Mouse (Mus musculus) left cerebral cortex, postnatal 10 days (tissue): ENCODE measurements around the gene Spdye4c. TPM values are rescaled to one million over a fixed set of nuclear protein-coding genes. Genes with fewer than 3 reads are reported as not detected.

ENCODE experiments used
- DNase-seq, 2 experiments: peaks; one replicate each; pipeline ENCODE4 v3.0.0; 2021 to 2022; ENCODE audit warnings: low spot score in 2 of 2, mixed read lengths in 1 of 2; ENCODE audit errors: extremely low spot score in 1 of 2
- intact Hi-C: fragments of 180-260 bp; cut with DNase I; formaldehyde crosslinking; loops from one replicate; pipeline ENCODE4 v1.15.1; 2025
- total RNA-seq, 2 experiments: library from RNA; stranded (reverse); gene quantifications; 2 replicates each; pipeline ENCODE4 v1.2.3; 2021

Gene Spdye4c
- total RNA-seq, 2 experiments from 2014 or later, result not detected

GRCm38 (mm10) chr2:128582881-128583280, 8.1 kb upstream of the Spdye4c start:
- DNase-seq, result no peak
- intact Hi-C loops, result no loop called here

GRCm38 (mm10) chr2:128592301-128592700, 1.3 kb downstream of the Spdye4c start:
- intact Hi-C loops, result no loop called here
- no peak for DNase-seq

DNA sequence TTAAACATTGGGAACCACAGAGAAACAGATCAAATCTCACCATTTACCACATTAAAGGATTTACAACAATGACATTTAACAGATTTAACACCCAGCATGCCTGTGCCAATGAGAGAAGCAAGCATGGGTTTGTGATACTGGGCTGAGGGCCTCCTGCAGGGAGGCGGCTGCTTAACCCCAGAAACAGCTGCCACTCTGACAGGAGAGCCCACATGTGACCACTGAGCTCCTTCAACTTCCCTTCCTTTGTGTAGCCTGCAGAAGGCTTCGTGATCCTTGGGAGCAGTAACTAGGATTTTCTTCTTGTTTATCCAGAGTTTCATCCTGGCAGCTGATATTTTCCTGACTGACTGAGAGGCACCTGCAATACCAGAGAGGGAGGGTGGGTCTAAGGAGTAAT, 10.5 kb downstream of the Spdye4c start:
- intact Hi-C loops, result no loop called here
- no peak for DNase-seq

GRCm38 (mm10) chr2:128609286-128609685, 18.3 kb downstream of the Spdye4c start:
- intact Hi-C loops, result no loop called here

DNA sequence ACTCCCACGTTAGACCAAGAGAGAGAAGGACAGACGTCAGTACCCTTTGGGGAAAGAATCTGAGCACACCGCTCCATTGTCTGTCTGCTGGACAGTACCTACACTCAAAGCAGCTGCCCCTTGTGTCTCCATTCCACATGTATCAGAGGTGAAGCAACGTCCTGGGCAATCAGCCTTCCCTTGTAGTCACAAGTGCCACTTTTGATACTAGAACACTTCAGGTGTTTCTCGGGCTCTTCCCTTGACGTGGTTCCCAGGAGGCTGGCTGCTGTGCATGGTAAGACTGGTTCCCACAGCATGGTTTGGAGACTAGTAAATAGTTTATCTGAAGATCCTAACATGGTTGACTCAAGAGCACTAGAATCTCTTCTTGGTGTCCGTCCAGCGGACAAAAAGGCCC, 20.2 kb downstream of the Spdye4c start:
- intact Hi-C loops, result no loop called here
- no peak for DNase-seq

More at GRCm38 (mm10) chr2:128609286-128609685, 18.3 kb downstream of the Spdye4c start:
- no peak for DNase-seq

DNA sequence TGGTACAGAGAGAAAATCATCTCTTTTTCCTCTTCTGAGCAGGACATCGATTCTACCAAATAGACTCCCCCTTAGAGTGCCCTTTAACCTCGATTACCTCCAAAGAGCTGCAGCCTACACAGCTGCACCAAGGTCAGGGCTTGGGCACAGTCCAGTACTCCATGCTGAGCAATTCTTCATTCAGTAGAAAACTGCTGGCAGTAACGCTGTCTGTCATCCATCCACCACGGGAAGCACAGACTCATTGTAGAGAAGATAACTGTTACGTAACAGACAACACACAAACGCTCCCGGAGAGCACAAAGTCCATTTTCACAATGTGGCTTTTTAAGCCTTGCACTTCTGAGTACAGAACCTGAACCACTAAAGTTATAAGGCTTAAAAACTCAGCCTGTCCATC, 21.3 kb downstream of the Spdye4c start:
- intact Hi-C loops, result no loop called here
- DNase-seq, result no peak

- DNase-seq, result no peak
- intact Hi-C loops, result no loop called here
These were observed 22.4 kb downstream of the Spdye4c start for GRCm38 (mm10) chr2:128613365-128613764.

DNA sequence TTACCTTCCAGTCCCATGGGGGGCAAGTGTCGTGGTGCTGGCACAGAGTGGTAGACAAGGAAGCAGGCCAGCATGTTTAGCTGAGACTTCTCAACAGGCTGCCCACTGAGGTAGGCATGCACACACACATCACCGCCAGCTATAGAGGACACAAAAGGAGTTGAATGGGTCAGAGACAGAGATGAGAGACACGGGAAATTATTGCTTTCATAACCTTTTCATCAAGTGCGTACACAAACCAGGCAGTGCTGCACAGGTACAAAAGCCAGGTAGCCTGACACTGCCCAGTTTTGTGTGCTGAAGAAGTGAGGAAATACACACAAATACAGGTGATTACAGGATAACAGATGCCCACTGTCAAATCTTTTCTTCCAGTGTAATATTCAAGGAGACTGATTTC, 24.4 kb downstream of the Spdye4c start:
- intact Hi-C loops, result no loop called here
- DNase-seq, result no peak

GRCm38 (mm10) chr2:128620578-128620977, 29.6 kb downstream of the Spdye4c start:
- DNase-seq, result no peak
- intact Hi-C loops, result loop anchor here (5.0 to 10.0 kb wide), 2 partner anchors 47 to 1396 kb away; no protein-coding TSS in a partner anchor

Other genes starting within 250 kb of the Spdye4c start
- 10 to 100 TPM; 71.4 to 80.0 TPM for gene Anapc1, start 96.2 kb downstream of the Spdye4c start, total RNA-seq
- gene Mertk, start 107.7 kb downstream of the Spdye4c start, total RNA-seq, result 10 to 100 TPM; 10.4 to 23.6 TPM
- gene Tmem87b, start 226.9 kb downstream of the Spdye4c start, total RNA-seq, result 10 to 100 TPM; 31.8 to 34.3 TPM